Mouse (Mus musculus) MEL-GATA-1-ER (cell line): ENCODE measurements around the gene Cks1brt.
"Not testable (repeated sequence)": the region's sequence is repeated elsewhere in the genome, so short reads cannot be mapped to it uniquely, and the experiment has no call there.

Experiments used
- DNase-seq: peaks from one replicate; pipeline ENCODE4 v3.0.0-alpha.2; 2012; ENCODE audit warnings: low read depth; ENCODE audit errors: extremely low read depth

The Cks1brt gene

GRCm38 (mm10) chr8:85151624-85152023 is at the start of gene Cks1brt:
Gene Cks1brt (plus strand): TSS chr8:85151924.
- no peak for DNase-seq

GRCm38 (mm10) chr8:85113241-85113640 is 38.5 kb upstream of the Cks1brt start:
- no peak for DNase-seq

DNA sequence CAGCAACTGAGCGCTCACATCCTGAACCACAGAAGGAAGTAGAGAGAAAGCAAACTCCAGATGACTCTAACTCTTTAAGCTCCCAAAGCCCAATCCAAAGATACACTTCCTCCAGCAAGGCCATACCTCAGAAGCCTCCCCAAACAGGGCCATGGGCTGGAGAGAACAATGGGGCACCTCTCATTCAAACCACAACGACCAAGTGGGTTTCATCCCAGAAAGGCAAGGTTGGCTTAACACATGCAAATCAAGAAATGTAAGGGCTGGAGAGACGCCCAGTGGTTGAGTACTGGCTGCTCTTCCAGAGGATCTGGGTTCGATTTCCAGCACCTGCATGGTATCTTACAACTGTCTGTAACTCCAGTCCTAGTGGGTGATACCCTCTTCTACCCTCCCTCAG is 36.2 kb upstream of the Cks1brt start:
- DNase-seq: no peak

DNA sequence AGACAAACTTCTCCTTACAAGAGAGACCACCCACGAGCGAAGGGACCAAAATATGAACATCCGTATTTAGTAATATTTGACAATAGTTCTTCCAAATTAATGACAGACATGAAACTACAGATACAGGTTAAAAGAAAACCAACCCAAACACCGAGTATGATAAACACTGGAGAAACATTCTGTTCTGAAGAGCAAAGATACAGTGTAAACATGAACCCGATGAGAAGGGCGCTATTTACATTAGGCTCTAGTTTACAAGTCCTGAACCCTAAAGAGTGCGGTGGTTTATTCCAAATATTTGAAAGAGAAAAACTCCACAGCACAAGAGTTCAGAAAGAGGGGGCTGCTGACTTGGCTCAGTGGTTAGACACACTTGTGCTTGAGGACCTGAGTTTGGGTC is 34.7 kb upstream of the Cks1brt start:
- DNase-seq: no peak

DNA sequence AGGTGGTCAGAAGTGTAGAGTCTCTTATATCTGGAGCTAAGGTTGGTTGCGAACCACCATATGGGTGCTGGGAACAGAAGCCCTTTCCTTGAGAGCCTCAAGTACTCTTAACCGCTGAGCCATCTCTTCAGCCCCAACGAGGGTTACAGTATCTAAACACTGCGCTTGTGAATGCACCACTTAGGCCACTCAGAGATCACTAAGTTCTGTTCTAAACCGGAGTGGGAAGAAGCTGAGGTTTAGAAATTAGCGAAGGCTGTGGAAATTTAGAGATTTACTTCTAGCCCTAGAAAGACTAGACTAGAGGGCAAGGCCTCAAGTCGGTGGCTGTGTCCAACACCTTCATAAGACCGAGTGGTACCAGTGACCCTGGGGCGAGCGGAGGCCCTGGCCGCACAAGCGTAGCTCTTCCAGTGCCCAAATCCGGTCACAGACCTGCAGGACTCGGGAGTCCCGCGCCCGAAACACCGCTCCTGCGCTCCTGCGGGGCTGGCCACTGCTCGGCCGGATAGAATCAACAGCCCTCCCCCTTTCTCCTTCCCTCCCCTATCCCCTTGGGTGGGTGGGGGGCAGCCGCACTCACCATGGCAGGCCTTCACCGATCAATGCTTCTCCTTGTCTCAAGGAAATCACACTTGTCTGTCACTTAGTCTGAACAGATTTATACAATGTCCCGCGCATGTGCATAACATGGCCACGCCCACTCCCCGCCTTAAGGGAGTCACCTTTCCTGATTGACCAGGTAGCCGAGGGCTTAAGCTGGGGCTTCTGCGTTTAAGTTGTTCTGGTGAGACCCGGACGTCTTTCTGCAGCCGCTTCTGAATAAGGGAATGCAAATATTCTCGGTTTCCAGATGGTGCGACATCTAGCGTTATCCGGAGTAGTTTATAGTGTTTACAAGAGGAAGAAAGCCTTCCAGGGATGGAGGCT is 32.4 kb upstream of the Cks1brt start:
- no peak for DNase-seq

DNA sequence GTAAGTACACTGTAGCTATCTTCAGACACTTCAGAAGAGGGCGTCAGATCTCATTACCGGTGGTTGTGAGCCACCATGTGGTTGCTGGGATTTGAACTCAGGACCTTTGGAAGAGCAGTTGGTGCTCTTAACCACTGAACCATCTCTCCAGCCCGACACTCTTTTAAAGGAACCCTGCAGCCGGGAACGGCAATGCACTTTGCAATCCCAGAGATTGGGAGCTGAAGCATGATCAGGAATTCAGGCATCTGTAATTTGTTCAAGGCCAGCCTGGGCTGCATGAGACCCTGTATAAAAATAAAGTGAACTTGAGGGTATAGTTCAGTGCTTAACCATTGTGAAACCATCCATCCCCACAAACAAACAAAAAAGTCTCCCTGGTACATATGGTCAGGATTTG is 31.5 kb upstream of the Cks1brt start:
- not testable (repeated sequence) for DNase-seq

DNA sequence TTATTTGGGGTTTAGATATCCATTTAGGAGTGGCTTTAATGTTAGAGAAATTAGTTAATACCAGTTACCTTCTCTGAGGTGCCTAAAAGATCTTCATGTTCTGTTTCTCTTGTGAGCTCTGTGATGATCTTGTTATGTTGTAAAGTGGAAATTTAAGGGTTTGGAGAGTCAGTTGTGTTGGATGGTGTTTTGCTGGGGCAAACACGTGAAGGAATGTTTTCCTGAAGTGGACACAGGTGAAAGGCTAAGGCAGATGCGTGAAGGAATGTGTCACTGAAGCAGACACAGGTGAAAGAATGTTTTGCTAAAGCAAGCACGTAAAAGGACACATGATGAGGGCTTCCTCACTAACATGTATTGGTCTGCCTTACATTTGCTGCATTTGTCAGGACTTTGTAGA is 28.7 kb upstream of the Cks1brt start, which contains the start of gene Zfp791:
Zfp791 (minus strand) TSS at position 101 of the 400 bp plus-strand sequence.
- no peak for DNase-seq

DNA sequence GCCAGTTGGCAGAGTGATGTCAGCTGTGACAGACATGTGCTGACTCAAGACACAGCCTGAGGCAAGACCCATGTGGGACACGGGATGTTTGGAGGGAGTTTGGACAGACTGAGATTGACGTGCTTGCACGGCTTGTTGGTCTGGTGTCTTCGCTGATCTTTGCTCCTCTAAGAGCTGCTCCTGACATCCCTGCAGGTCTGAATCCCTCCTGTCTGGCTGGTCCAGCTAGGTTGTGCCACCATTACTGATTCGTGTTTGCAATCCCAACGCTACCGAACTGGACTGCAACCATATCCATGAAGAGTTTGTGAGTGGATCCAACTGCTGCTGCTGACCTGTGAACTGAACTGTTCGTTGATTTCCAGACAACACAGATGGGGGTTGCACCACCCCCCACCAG is 28.0 kb upstream of the Cks1brt start:
- no peak for DNase-seq

DNA sequence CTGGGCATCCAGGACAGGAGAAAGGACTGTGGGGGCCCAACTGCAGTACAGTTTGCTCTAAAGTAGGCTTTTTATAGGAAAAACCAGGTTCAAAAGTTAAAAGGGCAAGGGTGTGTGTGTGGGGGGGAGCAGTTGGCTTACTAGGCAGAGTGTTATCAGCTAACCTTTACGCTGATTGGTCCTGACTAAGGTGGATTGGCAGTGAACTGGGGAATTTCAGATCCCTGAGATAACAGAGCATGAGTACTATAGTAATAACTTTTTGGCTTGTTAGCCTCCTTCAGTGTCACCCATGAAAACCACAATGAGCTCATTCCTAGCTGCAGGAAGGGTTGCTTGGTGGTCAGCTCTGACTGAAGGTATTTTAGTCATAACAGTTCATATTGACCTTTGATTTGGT is 19.4 kb upstream of the Cks1brt start:
- DNase-seq: no peak

DNA sequence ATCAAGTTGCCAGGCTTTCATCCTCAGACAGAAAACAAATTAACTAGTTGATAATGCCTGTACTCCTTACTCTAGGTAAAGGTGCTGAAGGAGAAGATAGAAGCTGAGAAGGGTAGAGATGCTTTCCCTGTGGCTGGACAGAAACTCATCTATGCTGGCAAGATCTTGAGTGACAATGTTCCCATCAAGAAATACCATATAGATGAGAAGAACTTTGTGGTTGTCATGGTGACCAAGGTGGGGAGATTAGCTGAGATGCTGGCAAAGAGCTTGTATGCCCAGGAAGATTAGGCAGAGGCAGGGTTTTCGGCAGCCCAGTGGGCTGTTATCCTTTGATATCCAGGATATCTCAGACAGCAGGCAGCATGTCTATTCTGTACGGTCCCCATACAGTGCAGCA is 16.0 kb upstream of the Cks1brt start:
- not testable (repeated sequence) for DNase-seq

GRCm38 (mm10) chr8:85142516-85142915 is 9.2 kb upstream of the Cks1brt start:
- DNase-seq: peak; percentile 99

- DNase-seq: peak; percentile 30
These were observed 19.6 kb downstream of the Cks1brt start for GRCm38 (mm10) chr8:85171291-85171690.

- no peak for DNase-seq
These were observed 24.2 kb downstream of the Cks1brt start for GRCm38 (mm10) chr8:85175892-85176291.

DNA sequence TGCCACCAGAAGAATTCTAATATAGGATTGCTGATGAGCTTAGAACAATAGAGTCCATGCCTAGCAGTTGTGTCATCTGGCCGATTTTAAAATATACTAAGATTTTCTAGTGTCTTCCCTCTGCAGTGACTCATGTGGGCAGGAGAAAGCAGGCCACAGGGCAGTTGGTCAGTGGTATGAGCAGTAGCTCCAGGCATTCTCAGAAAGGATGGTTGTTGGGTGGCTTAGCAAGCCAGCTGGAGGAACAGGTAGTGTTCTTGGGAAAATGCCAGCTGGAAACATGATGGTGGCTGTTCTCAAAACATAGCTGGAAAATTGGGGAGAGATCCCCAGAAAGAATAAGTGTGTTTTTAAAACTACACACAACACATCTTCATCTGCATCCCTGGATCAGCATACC is 40.6 kb downstream of the Cks1brt start:
- DNase-seq: no peak

DNA sequence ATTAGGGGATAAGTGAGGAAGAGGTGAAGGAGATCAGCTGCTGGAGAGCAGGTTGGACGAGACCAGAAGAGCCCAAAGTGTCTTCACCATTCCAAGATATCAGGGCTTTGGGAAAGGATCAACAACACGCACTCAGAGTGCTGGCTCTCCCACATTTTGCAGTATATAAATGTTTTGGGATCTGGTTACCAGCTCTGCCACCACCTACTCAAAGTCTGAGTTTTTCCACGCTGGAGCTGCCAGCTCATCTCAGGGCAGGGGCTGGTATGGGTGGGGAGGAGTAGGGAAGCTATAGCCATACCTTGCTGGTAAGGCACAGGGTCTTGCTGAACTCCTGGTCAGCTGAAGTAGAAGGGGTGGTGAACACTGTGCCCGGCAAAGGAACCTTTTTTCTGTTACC is 68.5 kb downstream of the Cks1brt start:
- DNase-seq: no peak

DNA sequence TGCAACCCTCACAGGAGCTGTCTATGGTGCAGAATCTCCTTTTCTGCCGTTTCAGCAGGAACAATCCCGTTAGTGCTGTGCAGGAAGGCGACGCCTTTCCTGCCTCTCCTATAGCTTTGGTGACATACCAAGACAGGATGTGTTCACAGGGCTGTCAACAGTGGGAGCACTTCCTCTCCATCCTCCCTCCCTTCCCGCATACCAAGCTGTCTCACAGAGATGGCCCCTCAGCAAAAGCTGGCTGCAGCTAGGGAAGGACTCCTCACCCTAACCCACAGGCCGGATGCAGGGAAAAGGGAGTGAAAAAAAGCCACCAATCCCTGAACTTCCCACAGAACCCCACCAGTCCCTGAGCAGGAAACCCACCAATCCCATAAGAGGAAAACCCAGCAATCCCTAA is 69.3 kb downstream of the Cks1brt start:
- no peak for DNase-seq
